14 mouse cellular contexts compared by ENCODE assay signal in genomic region chr2:84065061-84065460, GRCm38 (mm10).
A peak's percentile ranks its signal among the peaks of the same experiment; 100 is the strongest.
DNase-seq lines count a peak whose midpoint lies in the region; ATAC-seq and TF ChIP-seq lines count a peak whose summit lies in the region.
"Had no signal": no experiment of that assay in that cellular context is flagged by ENCODE, and none has a peak within 500 bp of the region (broad histone marks: within the 10 kb centered on the region; RNA-seq: fewer than 3 reads in every experiment).

No protein-coding gene starts in this region.

- intact Hi-C loops in heart, postnatal 10 days (cut with DNase I), result loop anchor here (1.0 to 5.0 kb wide), 2 partner anchors 117 to 365 kb away; no protein-coding TSS in a partner anchor
- intact Hi-C loops in left cerebral cortex, adult 2 months (cut with DNase I), result loop anchor here (2.0 kb wide), 1 partner anchor 360 kb away; the partner anchor contains the start of gene Calcrl

- peak; percentile 46 for TF ChIP-seq CTCF in heart, postnatal 0 days (IDR thresholded peaks at IDR 0.05; ENCODE audit: low read depth)
- peak; percentile 57 for TF ChIP-seq CTCF in left cerebral cortex, adult 2 months (IDR thresholded peaks at IDR 0.05)

- DNase-seq in heart, postnatal 0 days (ENCODE audit: low spot score), result peak; percentile 29
- DNase-seq in heart, postnatal 10 days, result no peak
- DNase-seq in left cerebral cortex, adult 2 months (ENCODE audit: extremely low spot score in 1 of 2, low spot score in 2 of 2), result no peak
- DNase-seq in left cerebral cortex, adult 18-20 months (ENCODE audit: low spot score in 2 of 2), result no peak
- DNase-seq in 416B (ENCODE audit: low read depth), result peak; percentile 66
- DNase-seq in NIH3T3 (ENCODE audit: low read depth), result peak; percentile 14
- DNase-seq in Muller cell, postnatal 12 days (ENCODE audit: inconsistent ontology term), result no peak
- DNase-seq in cerebellum, postnatal 36 days, result no peak
- DNase-seq: liver, embryonic 13.5 days; spleen, adult 18-20 months had no signal

- no peak overlapping the region for H3K9ac ChIP-seq in heart, postnatal 0 days (replicated peaks; ENCODE audit: low read depth, low read length)
- H3K9ac ChIP-seq: heart, embryonic 12.5 days; hindbrain, embryonic 15.5 days; liver, embryonic 13.5 days had no signal

- no peak overlapping the region for H3K4me2 ChIP-seq in heart, postnatal 0 days (ENCODE audit: low read depth, low read length)
- H3K4me2 ChIP-seq: heart, embryonic 12.5 days; hindbrain, embryonic 15.5 days; liver, embryonic 13.5 days had no signal

- no peaks in the 10 kb centered on the region for H3K27me3 ChIP-seq in heart, postnatal 0 days (ENCODE audit: control insufficient read depth, insufficient read depth, low read length)
- H3K27me3 ChIP-seq: heart, embryonic 12.5 days; hindbrain, embryonic 15.5 days; liver, embryonic 13.5 days; megakaryocyte, embryonic 14.5 days had no signal

- H3K36me3 ChIP-seq in heart, postnatal 0 days (replicated peaks; ENCODE audit: control insufficient read depth, insufficient read depth, low read length), result no peaks in the 10 kb centered on the region
- H3K36me3 ChIP-seq: heart, embryonic 12.5 days; hindbrain, embryonic 15.5 days; liver, embryonic 13.5 days had no signal

- no peak for ATAC-seq in heart, postnatal 0 days (ENCODE audit: insufficient read depth, low read depth)
- ATAC-seq: activated CD4-positive, CD25-positive, alpha-beta regulatory T cell, adult 4 months had no signal

- TF ChIP-seq EP300 in heart, postnatal 0 days (IDR thresholded peaks at IDR 0.05; ENCODE audit: low read depth), result no peak

- H3K4me3 ChIP-seq in heart, postnatal 0 days (ENCODE audit: low read depth, low read length), result no peak overlapping the region
- no peak overlapping the region for H3K4me3 ChIP-seq in left cerebral cortex, adult 2 months
- H3K4me3 ChIP-seq: heart, embryonic 12.5 days; hindbrain, embryonic 15.5 days; liver, embryonic 13.5 days; megakaryocyte, embryonic 14.5 days had no signal

- H3K27ac ChIP-seq in heart, postnatal 0 days (ENCODE audit: low read depth), result no peak overlapping the region
- H3K27ac ChIP-seq in left cerebral cortex, adult 2 months, result no peak overlapping the region
- H3K27ac ChIP-seq: hindbrain, embryonic 15.5 days had no signal

- H3K9me3 ChIP-seq in heart, postnatal 0 days (replicated peaks; ENCODE audit: control insufficient read depth, low read length), result no peaks in the 10 kb centered on the region
- H3K9me3 ChIP-seq: heart, embryonic 12.5 days; hindbrain, embryonic 15.5 days; liver, embryonic 13.5 days; megakaryocyte, embryonic 14.5 days had no signal

- H3K4me1 ChIP-seq in heart, postnatal 0 days (ENCODE audit: control insufficient read depth, insufficient read depth), result no peaks in the 10 kb centered on the region
- H3K4me1 ChIP-seq: heart, embryonic 12.5 days; hindbrain, embryonic 15.5 days had no signal

- 43% methylated on average over 7 of the region's 7 CpGs for WGBS in heart, postnatal 0 days

Comparison
In these comparisons a context has a peak if more than half of its experiments do, and no peak if none do; other contexts are left out.
1. DNase-seq: peak in heart, postnatal 0 days (single experiment), 416B (single experiment) and NIH3T3 (single experiment); none in heart, postnatal 10 days (0 of 2), left cerebral cortex, adult 2 months (0 of 2), left cerebral cortex, adult 18-20 months (0 of 2), Muller cell, postnatal 12 days (single experiment) and cerebellum, postnatal 36 days (0 of 2).